Mouse (Mus musculus) spleen, embryonic (tissue): ENCODE measurements around the gene Aox2.

ENCODE experiments used
- CTCF ChIA-PET: fragments of 350-600 bp; sonication (Branson Sonifier 250); formaldehyde crosslinking; loops from one replicate; lab custom pipeline; 2022; lab: Charles Lee

Aox2 gene

GRCm38 (mm10) chr1:58288091-58288490, 10.0 kb downstream of the Aox2 start:
- CTCF ChIA-PET, result no interaction called here

- CTCF ChIA-PET, result interaction anchor here (0.6 kb wide), 1 partner anchor 176 kb away, joined by 3 read pairs; no protein-coding TSS in a partner anchor
Measured at GRCm38 (mm10) chr1:58289863-58290469, 11.8 kb downstream of the Aox2 start.

GRCm38 (mm10) chr1:58291394-58292300, 13.5 kb downstream of the Aox2 start:
- CTCF ChIA-PET, result no interaction called here

GRCm38 (mm10) chr1:58294730-58295129, 16.6 kb downstream of the Aox2 start:
- CTCF ChIA-PET, result no interaction called here

- CTCF ChIA-PET, result interaction anchor here (0.5 to 1.6 kb wide), 2 partner anchors 10 to 868 kb away, joined by 3 read pairs; no protein-coding TSS in a partner anchor
Measured at GRCm38 (mm10) chr1:58296278-58296677, 18.2 kb downstream of the Aox2 start.

- CTCF ChIA-PET, result interaction anchor here (1.6 kb wide), 1 partner anchor 868 kb away, joined by 3 read pairs; no protein-coding TSS in a partner anchor
Measured at GRCm38 (mm10) chr1:58296821-58297220, 18.7 kb downstream of the Aox2 start.

GRCm38 (mm10) chr1:58298347-58298746, 20.2 kb downstream of the Aox2 start:
- CTCF ChIA-PET, result interaction anchor here (0.9 kb wide), 1 partner anchor 8 kb away, joined by 3 read pairs; no protein-coding TSS in a partner anchor

GRCm38 (mm10) chr1:58301073-58301472, 22.9 kb downstream of the Aox2 start:
- CTCF ChIA-PET, result no interaction called here

- CTCF ChIA-PET, result no interaction called here
Measured at GRCm38 (mm10) chr1:58302015-58302414, 23.9 kb downstream of the Aox2 start.

- CTCF ChIA-PET, result no interaction called here
Measured at GRCm38 (mm10) chr1:58303009-58303408, 24.9 kb downstream of the Aox2 start.

- CTCF ChIA-PET, result no interaction called here
Measured at GRCm38 (mm10) chr1:58303726-58304125, 25.6 kb downstream of the Aox2 start.

GRCm38 (mm10) chr1:58304296-58304695, 26.2 kb downstream of the Aox2 start:
- CTCF ChIA-PET, result no interaction called here

GRCm38 (mm10) chr1:58307181-58307580, 29.1 kb downstream of the Aox2 start:
- CTCF ChIA-PET, result interaction anchor here (0.9 kb wide), 1 partner anchor 9 kb away, joined by 3 read pairs; no protein-coding TSS in a partner anchor

GRCm38 (mm10) chr1:58308594-58308993, 30.5 kb downstream of the Aox2 start:
- CTCF ChIA-PET, result no interaction called here

GRCm38 (mm10) chr1:58309853-58310252, 31.7 kb downstream of the Aox2 start:
- CTCF ChIA-PET, result no interaction called here

GRCm38 (mm10) chr1:58311221-58311864, 33.2 kb downstream of the Aox2 start:
- CTCF ChIA-PET, result no interaction called here

GRCm38 (mm10) chr1:58313173-58313572, 35.0 kb downstream of the Aox2 start:
- CTCF ChIA-PET, result no interaction called here

GRCm38 (mm10) chr1:58315532-58315931, 37.4 kb downstream of the Aox2 start:
- CTCF ChIA-PET, result no interaction called here

- CTCF ChIA-PET, result interaction anchor here (0.6 kb wide), 1 partner anchor 16 kb away, joined by 3 read pairs; no protein-coding TSS in a partner anchor
Measured at GRCm38 (mm10) chr1:58333222-58333621, 55.1 kb downstream of the Aox2 start.

- CTCF ChIA-PET, result no interaction called here
Measured at GRCm38 (mm10) chr1:58339901-58340300, 61.8 kb downstream of the Aox2 start.

- CTCF ChIA-PET, result no interaction called here
Measured at GRCm38 (mm10) chr1:58341576-58341975, 63.5 kb downstream of the Aox2 start.

- CTCF ChIA-PET, result no interaction called here
Measured at GRCm38 (mm10) chr1:58343861-58344260, 65.7 kb downstream of the Aox2 start.
